Mouse (Mus musculus): ENCODE data around the gene Slc26a10. TPM values are rescaled to one million over a fixed set of nuclear protein-coding genes. Genes with fewer than 3 reads are reported as not detected.
"Not testable (repeated sequence)": the region's sequence is repeated elsewhere in the genome, so short reads cannot be mapped to it uniquely, and the experiment has no call there.

The Slc26a10 gene
- polyA plus RNA-seq, 1 experiment: 0.94 TPM

- peak overlapping the region; percentile 65 for H3K4me3 ChIP-seq (ENCODE audit: extremely low read depth, insufficient read depth, insufficient read length)
- WGBS: 12% methylated on average over 22 of the region's 22 CpGs
- H3K36me3 ChIP-seq (ENCODE audit: control insufficient read depth, insufficient read depth, low read length): peaks cover 11% of the 10 kb centered on the region
- H3K27me3 ChIP-seq (ENCODE audit: control insufficient read depth, insufficient read depth, low read length): peaks cover 3% of the 10 kb centered on the region
- no peak for TF ChIP-seq CTCF (IDR thresholded peaks at IDR 0.05; ENCODE audit: extremely low read depth, insufficient read depth, insufficient read length, insufficient replicate concordance)
- no peak for TF ChIP-seq POLR2A (IDR thresholded peaks at IDR 0.05; ENCODE audit: low read depth, low read length)
- H3K27ac ChIP-seq (ENCODE audit: insufficient read depth, low read length): peak overlapping the region; percentile 31
- no peak for DNase-seq (ENCODE audit: low read depth in 1 of 2, low spot score in 2 of 2)
- H3K4me1 ChIP-seq (ENCODE audit: control insufficient read depth, insufficient read depth, insufficient read length): peaks cover 4% of the 10 kb centered on the region; the same call in 1 of the 2 replicates
Observed at GRCm38 (mm10) chr10:127194428-127195327, 14.2 kb upstream of the Slc26a10 start.

- H3K27ac ChIP-seq (ENCODE audit: insufficient read depth, low read length): no peak overlapping the region
Observed at GRCm38 (mm10) chr10:127193011-127193410, 12.6 kb upstream of the Slc26a10 start.

GRCm38 (mm10) chr10:127192057-127192328 lies 11.5 kb upstream of the Slc26a10 start:
- not testable (repeated sequence) for DNase-seq (ENCODE audit: low read depth in 1 of 2, low spot score in 2 of 2); H3K4me3 ChIP-seq (ENCODE audit: extremely low read depth, insufficient read depth, insufficient read length); H3K36me3 ChIP-seq (ENCODE audit: control insufficient read depth, insufficient read depth, low read length); H3K27ac ChIP-seq (ENCODE audit: insufficient read depth, low read length)
- WGBS: 75% methylated on average over 1 of the region's 1 CpGs
- peaks cover 18% of the 10 kb centered on the region for H3K4me1 ChIP-seq (ENCODE audit: control insufficient read depth, insufficient read depth, insufficient read length)
- peaks cover 20% of the 10 kb centered on the region for H3K27me3 ChIP-seq (ENCODE audit: control insufficient read depth, insufficient read depth, low read length)

More at GRCm38 (mm10) chr10:127193011-127193410, 12.6 kb upstream of the Slc26a10 start:
- H3K36me3 ChIP-seq (ENCODE audit: control insufficient read depth, insufficient read depth, low read length): peaks cover under 1% of the 10 kb centered on the region
- H3K4me1 ChIP-seq (ENCODE audit: control insufficient read depth, insufficient read depth, insufficient read length): peaks cover 18% of the 10 kb centered on the region
- DNase-seq (ENCODE audit: low read depth in 1 of 2, low spot score in 2 of 2): no peak
- 91% methylated on average over 9 of the region's 9 CpGs for WGBS
- TF ChIP-seq POLR2A (IDR thresholded peaks at IDR 0.05; ENCODE audit: low read depth, low read length): no peak
- TF ChIP-seq CTCF (IDR thresholded peaks at IDR 0.05; ENCODE audit: extremely low read depth, insufficient read depth, insufficient read length, insufficient replicate concordance): no peak
- H3K4me3 ChIP-seq (ENCODE audit: extremely low read depth, insufficient read depth, insufficient read length): no peak overlapping the region
- peaks cover 15% of the 10 kb centered on the region for H3K27me3 ChIP-seq (ENCODE audit: control insufficient read depth, insufficient read depth, low read length)

GRCm38 (mm10) chr10:127191191-127192056 lies 11.0 kb upstream of the Slc26a10 start:
- peaks cover 22% of the 10 kb centered on the region for H3K27me3 ChIP-seq (ENCODE audit: control insufficient read depth, insufficient read depth, low read length)
- DNase-seq (ENCODE audit: low read depth in 1 of 2, low spot score in 2 of 2): no peak
- no peaks in the 10 kb centered on the region for H3K36me3 ChIP-seq (ENCODE audit: control insufficient read depth, insufficient read depth, low read length)
- peaks cover 18% of the 10 kb centered on the region for H3K4me1 ChIP-seq (ENCODE audit: control insufficient read depth, insufficient read depth, insufficient read length)
- TF ChIP-seq POLR2A (IDR thresholded peaks at IDR 0.05; ENCODE audit: low read depth, low read length) (no peak), CTCF (IDR thresholded peaks at IDR 0.05; ENCODE audit: extremely low read depth, insufficient read depth, insufficient read length, insufficient replicate concordance) (no peak)
- 89% methylated on average over 19 of the region's 19 CpGs for WGBS
- H3K27ac ChIP-seq (ENCODE audit: insufficient read depth, low read length): no peak overlapping the region
- no peak overlapping the region for H3K4me3 ChIP-seq (ENCODE audit: extremely low read depth, insufficient read depth, insufficient read length)

GRCm38 (mm10) chr10:127190398-127191190 lies 10.1 kb upstream of the Slc26a10 start:
- DNase-seq (ENCODE audit: low read depth in 1 of 2, low spot score in 2 of 2): no peak
- TF ChIP-seq CTCF (IDR thresholded peaks at IDR 0.05; ENCODE audit: extremely low read depth, insufficient read depth, insufficient read length, insufficient replicate concordance) (no peak), POLR2A (IDR thresholded peaks at IDR 0.05; ENCODE audit: low read depth, low read length) (no peak)
- Histone ChIP-seq H3K36me3 (ENCODE audit: control insufficient read depth, insufficient read depth, low read length) (no peaks in the 10 kb centered on the region), H3K27ac (ENCODE audit: insufficient read depth, low read length) (no peak overlapping the region), H3K4me3 (ENCODE audit: extremely low read depth, insufficient read depth, insufficient read length) (no peak overlapping the region), H3K27me3 (ENCODE audit: control insufficient read depth, insufficient read depth, low read length) (peaks cover 22% of the 10 kb centered on the region), H3K4me1 (ENCODE audit: control insufficient read depth, insufficient read depth, insufficient read length) (peaks cover 18% of the 10 kb centered on the region)
- 74% methylated on average over 14 of the region's 14 CpGs for WGBS

GRCm38 (mm10) chr10:127189651-127190381 lies 9.4 kb upstream of the Slc26a10 start, which contains the start of gene Arhgef25:
Gene Arhgef25 (minus strand): TSS chr10:127190083.
- Histone ChIP-seq H3K27ac (ENCODE audit: insufficient read depth, low read length) (peak within 1 kb of the TSS; percentile 57; the same call in 1 of the 2 replicates), H3K36me3 (ENCODE audit: control insufficient read depth, insufficient read depth, low read length) (no peaks in the 10 kb centered on the region), H3K27me3 (ENCODE audit: control insufficient read depth, insufficient read depth, low read length) (peaks cover 22% of the 10 kb centered on the region), H3K4me1 (ENCODE audit: control insufficient read depth, insufficient read depth, insufficient read length) (peaks cover 17% of the 10 kb centered on the region), H3K4me3 (ENCODE audit: extremely low read depth, insufficient read depth, insufficient read length) (peak within 1 kb of the TSS; percentile 51)
- DNase-seq (ENCODE audit: low read depth in 1 of 2, low spot score in 2 of 2): no peak
- no peak for TF ChIP-seq POLR2A (IDR thresholded peaks at IDR 0.05; ENCODE audit: low read depth, low read length)
- TF ChIP-seq CTCF (IDR thresholded peaks at IDR 0.05; ENCODE audit: extremely low read depth, insufficient read depth, insufficient read length, insufficient replicate concordance): no peak
- WGBS: 22% methylated on average over 35 of the region's 35 CpGs
